Mouse (Mus musculus): ENCODE results near the gene Krt9.

DNA sequence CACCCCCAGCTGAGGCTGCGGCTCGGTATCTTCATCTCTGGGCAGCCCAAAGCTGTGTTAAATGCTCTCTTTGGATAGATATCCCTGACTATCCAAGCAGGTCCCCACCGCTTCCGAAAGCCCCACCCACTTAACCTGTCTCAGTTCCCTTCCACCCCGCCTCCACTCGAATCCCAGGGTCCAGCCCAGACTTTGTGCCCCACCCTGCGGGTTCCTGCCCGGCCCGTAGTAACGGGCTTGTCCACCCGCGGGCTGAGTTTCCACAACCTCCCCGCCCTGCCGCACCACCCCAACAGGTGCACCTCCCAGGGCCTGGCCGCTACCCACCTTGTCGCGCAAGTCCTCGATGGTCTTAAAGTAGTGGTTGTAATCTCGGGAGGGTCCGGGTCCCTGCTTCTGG lies 47.9 kb downstream of the Krt9 start:
- TF ChIP-seq CTCF (IDR thresholded peaks at IDR 0.05; ENCODE audit: borderline replicate concordance, insufficient read depth, low read depth, low read length) = no peak
- TF ChIP-seq POLR2A (IDR thresholded peaks at IDR 0.05; ENCODE audit: borderline replicate concordance, insufficient read depth, low read length) = no peak

All from cerebellum, adult 2 months (tissue).